Mouse (Mus musculus): ENCODE results near the gene Tnfrsf1a.
"Not testable (repeated sequence)": the region's sequence is repeated elsewhere in the genome, so short reads cannot be mapped to it uniquely, and the experiment has no call there.

The Tnfrsf1a gene

GRCm38 (mm10) chr6:125348721-125349574 lies at the start of gene Tnfrsf1a:
Gene Tnfrsf1a, plus strand, starts transcription at chr6:125349362.
- DNase-seq (ENCODE audit: low spot score in 2 of 2) = no peak

GRCm38 (mm10) chr6:125300982-125301381 lies 48.2 kb upstream of the Tnfrsf1a start:
- no peak for DNase-seq (ENCODE audit: low spot score in 2 of 2)

GRCm38 (mm10) chr6:125302231-125302982 lies 46.8 kb upstream of the Tnfrsf1a start:
- DNase-seq (ENCODE audit: low spot score in 2 of 2) = no peak

- DNase-seq (ENCODE audit: low spot score in 2 of 2) = no peak
Observed at GRCm38 (mm10) chr6:125303242-125303641, 45.9 kb upstream of the Tnfrsf1a start.

GRCm38 (mm10) chr6:125304408-125304807 lies 44.8 kb upstream of the Tnfrsf1a start:
- not testable (repeated sequence) for DNase-seq (ENCODE audit: low spot score in 2 of 2)

GRCm38 (mm10) chr6:125305465-125305864 lies 43.7 kb upstream of the Tnfrsf1a start:
- no peak for DNase-seq (ENCODE audit: low spot score in 2 of 2)

GRCm38 (mm10) chr6:125307091-125307490 lies 42.1 kb upstream of the Tnfrsf1a start:
- no peak for DNase-seq (ENCODE audit: low spot score in 2 of 2)

GRCm38 (mm10) chr6:125308921-125309320 lies 40.2 kb upstream of the Tnfrsf1a start:
- no peak for DNase-seq (ENCODE audit: low spot score in 2 of 2)

GRCm38 (mm10) chr6:125309406-125309805 lies 39.8 kb upstream of the Tnfrsf1a start:
- DNase-seq (ENCODE audit: low spot score in 2 of 2) = no peak

GRCm38 (mm10) chr6:125312171-125312570 lies 37.0 kb upstream of the Tnfrsf1a start:
- DNase-seq (ENCODE audit: low spot score in 2 of 2) = no peak

GRCm38 (mm10) chr6:125312581-125313355 lies 36.4 kb upstream of the Tnfrsf1a start:
- DNase-seq (ENCODE audit: low spot score in 2 of 2) = no peak

GRCm38 (mm10) chr6:125313546-125314230 lies 35.5 kb upstream of the Tnfrsf1a start, which contains the start of gene Ltbr:
Gene Ltbr, minus strand, starts transcription at chr6:125313885.
- peak; percentile 31 to 62 for DNase-seq (ENCODE audit: low spot score in 2 of 2)

- no peak for DNase-seq (ENCODE audit: low spot score in 2 of 2)
Observed at GRCm38 (mm10) chr6:125314231-125314563, 35.0 kb upstream of the Tnfrsf1a start.

GRCm38 (mm10) chr6:125314746-125315145 lies 34.4 kb upstream of the Tnfrsf1a start:
- no peak for DNase-seq (ENCODE audit: low spot score in 2 of 2)

GRCm38 (mm10) chr6:125317077-125317476 lies 32.1 kb upstream of the Tnfrsf1a start:
- DNase-seq (ENCODE audit: low spot score in 2 of 2) = no peak

- DNase-seq (ENCODE audit: low spot score in 2 of 2) = no peak
Observed at GRCm38 (mm10) chr6:125318981-125319918, 29.9 kb upstream of the Tnfrsf1a start.

GRCm38 (mm10) chr6:125319919-125320296 lies 29.3 kb upstream of the Tnfrsf1a start:
- DNase-seq (ENCODE audit: low spot score in 2 of 2) = no peak

- no peak for DNase-seq (ENCODE audit: low spot score in 2 of 2)
Observed at GRCm38 (mm10) chr6:125320323-125320722, 28.8 kb upstream of the Tnfrsf1a start, which contains the start of gene Scnn1a. Gene Scnn1a, plus strand, starts transcription at chr6:125320659.

- no peak for DNase-seq (ENCODE audit: low spot score in 2 of 2)
Observed at GRCm38 (mm10) chr6:125321114-125321855, 27.9 kb upstream of the Tnfrsf1a start.

GRCm38 (mm10) chr6:125322794-125323193 lies 26.4 kb upstream of the Tnfrsf1a start:
- DNase-seq (ENCODE audit: low spot score in 2 of 2) = no peak
